Mouse (Mus musculus) stomach, postnatal 0 days (tissue): ENCODE measurements around the gene Cdh8.

ENCODE experiments used
- CTCF ChIP-seq: IDR thresholded peaks from 2 replicates; pipeline ENCODE4 v1.5.1; 2016; ENCODE audit warnings: antibody characterized with exemption, low read depth, mild to moderate bottlenecking, moderate library complexity
- EP300 ChIP-seq: optimal IDR thresholded peaks from 2 replicates; pipeline ENCODE3; 2016; ENCODE audit warnings: antibody characterized with exemption

DNA sequence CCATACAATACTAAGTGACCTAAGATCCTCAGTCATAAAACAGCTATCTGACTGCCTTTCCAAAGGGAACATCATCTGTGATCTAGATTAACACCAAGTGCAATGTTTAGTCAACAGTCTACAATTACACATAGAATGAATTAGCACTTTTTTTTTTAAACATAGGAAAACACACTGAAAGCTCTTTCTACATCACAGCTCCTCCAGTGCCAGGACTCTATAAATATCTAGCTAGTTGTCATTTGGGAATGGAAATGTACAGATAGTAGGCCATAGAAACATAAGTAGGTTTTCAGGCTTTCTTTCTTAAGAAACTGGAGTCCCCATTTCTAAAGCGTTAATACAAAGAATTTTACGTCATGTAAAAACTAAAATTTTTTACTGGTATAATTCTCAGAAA lies 375.8 kb downstream of the Cdh8 start:
- no peak for TF ChIP-seq CTCF
- no peak for TF ChIP-seq EP300
